Mouse (Mus musculus): ENCODE results near the gene Armc7. TPM values are rescaled to one million over a fixed set of nuclear protein-coding genes. Genes with fewer than 3 reads are reported as not detected.
"Not testable (repeated sequence)": the region's sequence is repeated elsewhere in the genome, so short reads cannot be mapped to it uniquely, and the experiment has no call there.

Gene Armc7
- polyA plus RNA-seq, 1 experiment from 2014 or later = 7.7 TPM

- Histone ChIP-seq H3K4me3 (ENCODE audit: low read depth, low read length) (no peak overlapping the region), H3K27ac (ENCODE audit: low read depth, low read length) (no peak overlapping the region), H3K4me2 (no peak overlapping the region), H3K4me1 (ENCODE audit: control insufficient read depth, insufficient read depth, low read length) (no peaks in the 10 kb centered on the region), H3K9ac (ENCODE audit: low read length) (no peak overlapping the region), H3K36me3 (ENCODE audit: control insufficient read depth, insufficient read depth, low read length) (peaks cover 15% of the 10 kb centered on the region), H3K27me3 (ENCODE audit: control insufficient read depth, insufficient read depth, low read length) (no peaks in the 10 kb centered on the region), H3K9me3 (ENCODE audit: control insufficient read depth, low read length) (no peaks in the 10 kb centered on the region)
- DNase-seq (ENCODE audit: low spot score, missing footprints) (no peak), ATAC-seq (ENCODE audit: low FRiP score) (no peak)
- 92% methylated on average over 4 of the region's 4 CpGs for WGBS
Observed at GRCm38 (mm10) chr11:115521080-115521479, 45.6 kb downstream of the Armc7 start.

GRCm38 (mm10) chr11:115522238-115522637 is 46.8 kb downstream of the Armc7 start:
- Histone ChIP-seq H3K4me1 (ENCODE audit: control insufficient read depth, insufficient read depth, low read length) (no peaks in the 10 kb centered on the region), H3K4me3 (ENCODE audit: low read depth, low read length) (no peak overlapping the region), H3K36me3 (ENCODE audit: control insufficient read depth, insufficient read depth, low read length) (peaks cover 22% of the 10 kb centered on the region), H3K27ac (ENCODE audit: low read depth, low read length) (no peak overlapping the region), H3K4me2 (no peak overlapping the region), H3K9ac (ENCODE audit: low read length) (no peak overlapping the region), H3K27me3 (ENCODE audit: control insufficient read depth, insufficient read depth, low read length) (no peaks in the 10 kb centered on the region), H3K9me3 (ENCODE audit: control insufficient read depth, low read length) (no peaks in the 10 kb centered on the region)
- DNase-seq (ENCODE audit: low spot score, missing footprints) = peak; percentile 74
- 91% methylated on average over 2 of the region's 2 CpGs for WGBS
- ATAC-seq (ENCODE audit: low FRiP score) = no peak

- Histone ChIP-seq H3K4me3 (ENCODE audit: low read depth, low read length) (no peak overlapping the region), H3K4me1 (ENCODE audit: control insufficient read depth, insufficient read depth, low read length) (no peaks in the 10 kb centered on the region), H3K9ac (ENCODE audit: low read length) (no peak overlapping the region), H3K36me3 (ENCODE audit: control insufficient read depth, insufficient read depth, low read length) (peaks cover 26% of the 10 kb centered on the region), H3K4me2 (no peak overlapping the region), H3K9me3 (ENCODE audit: control insufficient read depth, low read length) (no peaks in the 10 kb centered on the region), H3K27me3 (ENCODE audit: control insufficient read depth, insufficient read depth, low read length) (no peaks in the 10 kb centered on the region), H3K27ac (ENCODE audit: low read depth, low read length) (no peak overlapping the region)
- 81% methylated on average over 2 of the region's 2 CpGs for WGBS
- ATAC-seq (ENCODE audit: low FRiP score) = no peak
- DNase-seq (ENCODE audit: low spot score, missing footprints) = no peak
Observed at GRCm38 (mm10) chr11:115522703-115523102, 47.2 kb downstream of the Armc7 start.

GRCm38 (mm10) chr11:115526446-115526845 is 51.0 kb downstream of the Armc7 start:
- H3K4me3 ChIP-seq (ENCODE audit: low read depth, low read length); H3K27me3 ChIP-seq (ENCODE audit: control insufficient read depth, insufficient read depth, low read length); H3K9me3 ChIP-seq (ENCODE audit: control insufficient read depth, low read length); H3K4me2 ChIP-seq; ATAC-seq (ENCODE audit: low FRiP score); H3K9ac ChIP-seq (ENCODE audit: low read length); H3K27ac ChIP-seq (ENCODE audit: low read depth, low read length); H3K4me1 ChIP-seq (ENCODE audit: control insufficient read depth, insufficient read depth, low read length): not testable (repeated sequence)
- DNase-seq (ENCODE audit: low spot score, missing footprints) = peak; percentile 71
- H3K36me3 ChIP-seq (ENCODE audit: control insufficient read depth, insufficient read depth, low read length) = peaks cover 32% of the 10 kb centered on the region
- 89% methylated on average over 3 of the region's 3 CpGs for WGBS

- peaks cover 19% of the 10 kb centered on the region for H3K36me3 ChIP-seq (ENCODE audit: control insufficient read depth, insufficient read depth, low read length)
- H3K4me2 ChIP-seq = peak overlapping the region; percentile 66
- no peaks in the 10 kb centered on the region for H3K27me3 ChIP-seq (ENCODE audit: control insufficient read depth, insufficient read depth, low read length)
- H3K27ac ChIP-seq (ENCODE audit: low read depth, low read length) = peak overlapping the region; percentile 98
- peaks cover 11% of the 10 kb centered on the region for H3K4me1 ChIP-seq (ENCODE audit: control insufficient read depth, insufficient read depth, low read length)
- 10% methylated on average over 11 of the region's 11 CpGs for WGBS
- ATAC-seq (ENCODE audit: low FRiP score) (no peak), DNase-seq (ENCODE audit: low spot score, missing footprints) (no peak)
- H3K9ac ChIP-seq (ENCODE audit: low read length) = peak overlapping the region; percentile 99
- peak overlapping the region; percentile 98 for H3K4me3 ChIP-seq (ENCODE audit: low read depth, low read length)
- H3K9me3 ChIP-seq (ENCODE audit: control insufficient read depth, low read length) = no peaks in the 10 kb centered on the region
Observed at GRCm38 (mm10) chr11:115534759-115535371, 59.4 kb downstream of the Armc7 start.

GRCm38 (mm10) chr11:115535401-115536037 is 60.1 kb downstream of the Armc7 start:
- H3K27me3 ChIP-seq (ENCODE audit: control insufficient read depth, insufficient read depth, low read length) = no peaks in the 10 kb centered on the region

GRCm38 (mm10) chr11:115536038-115536681 is 60.7 kb downstream of the Armc7 start, which contains the start of gene Sumo2:
Gene Sumo2 (minus strand): TSS chr11:115536276.
- peak within 1 kb of the TSS; percentile 99 for H3K9ac ChIP-seq (ENCODE audit: low read length)
- H3K36me3 ChIP-seq (ENCODE audit: control insufficient read depth, insufficient read depth, low read length) = peaks cover 16% of the 10 kb centered on the region
- WGBS = 2% methylated on average over 47 of the region's 70 CpGs
- DNase-seq (ENCODE audit: low spot score, missing footprints) (peak; percentile 100), ATAC-seq (ENCODE audit: low FRiP score) (peak; percentile 91)
- H3K27me3 ChIP-seq (ENCODE audit: control insufficient read depth, insufficient read depth, low read length) = no peaks in the 10 kb centered on the region
- no peaks in the 10 kb centered on the region for H3K9me3 ChIP-seq (ENCODE audit: control insufficient read depth, low read length)
- peaks cover 11% of the 10 kb centered on the region for H3K4me1 ChIP-seq (ENCODE audit: control insufficient read depth, insufficient read depth, low read length)
- peak within 1 kb of the TSS; percentile 98 for H3K4me3 ChIP-seq (ENCODE audit: low read depth, low read length)
- H3K4me2 ChIP-seq = peak within 1 kb of the TSS; percentile 66
- H3K27ac ChIP-seq (ENCODE audit: low read depth, low read length) = peak within 1 kb of the TSS; percentile 98

More at GRCm38 (mm10) chr11:115535401-115536037, 60.1 kb downstream of the Armc7 start:
- peak overlapping the region; percentile 99 for H3K9ac ChIP-seq (ENCODE audit: low read length)
- DNase-seq (ENCODE audit: low spot score, missing footprints) (peak; percentile 97), ATAC-seq (ENCODE audit: low FRiP score) (peak; percentile 79)
- WGBS = under 1% methylated on average over 64 of the region's 84 CpGs
- H3K9me3 ChIP-seq (ENCODE audit: control insufficient read depth, low read length) = no peaks in the 10 kb centered on the region
- peak overlapping the region; percentile 98 for H3K4me3 ChIP-seq (ENCODE audit: low read depth, low read length)
- peaks cover 16% of the 10 kb centered on the region for H3K36me3 ChIP-seq (ENCODE audit: control insufficient read depth, insufficient read depth, low read length)
- H3K27ac ChIP-seq (ENCODE audit: low read depth, low read length) = peak overlapping the region; percentile 98
- H3K4me2 ChIP-seq = peak overlapping the region; percentile 66
- H3K4me1 ChIP-seq (ENCODE audit: control insufficient read depth, insufficient read depth, low read length) = peaks cover 11% of the 10 kb centered on the region

- 89% methylated on average over 10 of the region's 10 CpGs for WGBS
- Histone ChIP-seq H3K27ac (ENCODE audit: low read depth, low read length) (peak overlapping the region; percentile 98), H3K9ac (ENCODE audit: low read length) (peak overlapping the region; percentile 24; the same call in 1 of the 2 replicates), H3K9me3 (ENCODE audit: control insufficient read depth, low read length) (no peaks in the 10 kb centered on the region), H3K4me3 (ENCODE audit: low read depth, low read length) (no peak overlapping the region), H3K4me1 (ENCODE audit: control insufficient read depth, insufficient read depth, low read length) (peaks cover 11% of the 10 kb centered on the region), H3K36me3 (ENCODE audit: control insufficient read depth, insufficient read depth, low read length) (peaks cover 15% of the 10 kb centered on the region), H3K4me2 (peak overlapping the region; percentile 39), H3K27me3 (ENCODE audit: control insufficient read depth, insufficient read depth, low read length) (no peaks in the 10 kb centered on the region)
- no peak for DNase-seq (ENCODE audit: low spot score, missing footprints)
- 0 out of 2 replicates have a peak, but pooled peaks have one; percentile 8 for ATAC-seq (ENCODE audit: low FRiP score)
Observed at GRCm38 (mm10) chr11:115536856-115537568, 61.5 kb downstream of the Armc7 start.
